Mouse (Mus musculus) adrenal gland, postnatal 14 days (tissue): ENCODE results near the gene Fcho2. TPM values are rescaled to one million over a fixed set of nuclear protein-coding genes. Genes with fewer than 3 reads are reported as not detected.

Source experiments
- DNase-seq: peaks from one replicate; pipeline ENCODE4 v3.0.0; 2021; ENCODE audit warnings: mixed read lengths
- total RNA-seq: library from RNA; stranded (reverse); gene quantifications from 2 replicates; pipeline ENCODE4 v1.2.3, GENCODE M21; 2021

Fcho2 gene
- total RNA-seq, 1 experiment from 2014 or later: 47.5 TPM

DNA sequence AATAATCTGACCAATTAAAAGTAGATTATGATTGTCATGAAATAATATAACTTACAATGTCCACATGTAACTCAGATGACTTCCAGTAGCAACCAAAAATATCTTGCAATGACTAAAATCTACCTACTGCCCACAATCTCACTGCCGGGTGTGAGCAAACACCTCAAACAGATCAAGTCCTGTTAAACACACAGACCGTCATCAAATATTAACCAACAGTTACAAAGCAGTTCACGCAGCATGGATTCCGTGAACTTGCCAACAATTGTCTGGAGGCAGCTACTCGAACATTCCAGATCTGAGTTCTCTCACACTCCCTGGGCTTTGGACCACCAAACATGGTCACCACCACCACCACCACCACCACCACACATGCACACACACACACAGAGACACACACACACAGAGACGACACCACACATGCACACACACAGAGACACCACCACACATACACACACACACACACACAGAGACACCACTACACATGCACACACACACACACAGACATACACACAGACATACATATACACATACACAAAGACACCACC lies 99.7 kb downstream of the Fcho2 start:
- DNase-seq: no peak

DNA sequence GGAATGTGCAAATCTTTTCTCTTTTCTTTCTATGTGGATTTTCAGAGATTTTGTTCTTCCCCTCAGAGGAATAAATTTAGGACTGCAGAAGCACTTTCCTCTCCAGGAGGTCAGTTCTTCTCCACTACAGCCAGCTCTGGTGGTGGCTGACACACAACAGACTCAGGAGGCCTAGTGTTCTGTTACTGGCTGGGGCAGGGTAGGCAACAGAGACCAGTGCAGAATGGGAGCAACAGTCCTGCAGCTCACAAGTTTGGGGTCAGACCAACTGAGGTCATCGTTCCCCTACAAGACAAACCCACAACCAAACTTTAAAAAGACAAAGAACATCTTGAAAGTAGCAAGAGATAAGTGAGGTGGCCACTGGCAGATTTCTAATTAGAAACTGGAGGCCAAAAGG lies 104.6 kb downstream of the Fcho2 start:
- DNase-seq: no peak

DNA sequence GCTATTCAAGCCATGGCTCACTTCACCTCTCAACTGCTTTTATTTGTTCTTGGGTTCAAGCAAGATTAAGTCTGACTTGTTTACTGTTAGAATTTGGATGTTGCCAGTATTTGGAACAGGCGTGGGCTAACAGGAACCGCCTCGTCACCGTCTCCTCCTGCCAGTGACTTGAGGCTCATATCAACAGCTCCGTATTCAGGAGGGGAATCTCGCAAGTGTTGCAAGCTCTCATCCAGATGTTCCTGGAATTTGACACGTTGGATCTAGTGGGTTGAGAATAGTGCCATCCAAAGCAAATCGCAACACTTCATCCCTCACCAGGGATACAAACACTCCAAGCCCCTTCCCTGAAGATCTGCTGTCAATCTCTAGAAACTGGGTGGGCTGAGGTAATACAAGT lies 105.0 kb downstream of the Fcho2 start:
- DNase-seq: no peak

DNA sequence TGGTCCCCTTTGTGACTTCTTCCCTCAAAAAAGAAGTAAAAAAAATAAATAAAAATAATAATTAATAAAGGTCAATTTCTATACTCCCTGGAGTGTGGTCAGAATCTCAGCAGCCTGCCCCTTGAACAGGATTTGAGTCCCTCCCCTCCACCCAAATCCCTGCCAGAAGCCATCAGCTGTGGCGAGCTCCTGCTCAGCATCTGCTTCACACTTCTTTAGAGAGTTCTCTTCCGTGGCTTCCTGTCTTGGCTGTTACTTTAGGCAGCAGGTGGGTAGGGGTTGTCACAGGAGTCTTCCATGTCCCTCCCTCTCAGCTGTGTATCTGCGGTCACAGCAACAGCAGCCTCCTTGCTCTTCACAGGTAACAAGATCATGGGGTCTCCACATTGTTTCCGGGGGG lies 109.7 kb downstream of the Fcho2 start:
- no peak for DNase-seq

DNA sequence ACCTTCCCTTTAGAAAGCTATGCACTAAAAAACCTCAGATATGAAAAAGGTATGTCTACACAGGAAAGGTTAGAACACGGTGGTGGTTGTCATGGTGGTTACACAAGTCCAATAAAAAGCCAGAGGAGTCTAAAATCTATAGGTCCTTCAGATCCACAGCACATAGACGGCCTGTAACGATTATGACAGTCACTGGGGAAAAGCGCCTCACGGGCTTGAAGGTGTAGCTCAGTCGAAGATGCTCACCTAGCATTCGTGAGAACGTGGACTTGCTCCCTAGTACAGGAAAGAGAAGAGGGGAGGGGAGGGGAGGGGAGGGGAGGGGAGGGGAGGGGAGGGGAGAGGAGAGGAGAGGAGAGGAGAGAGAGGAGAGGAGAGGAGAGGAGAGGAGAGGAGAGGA lies 111.5 kb downstream of the Fcho2 start:
- DNase-seq: no peak

DNA sequence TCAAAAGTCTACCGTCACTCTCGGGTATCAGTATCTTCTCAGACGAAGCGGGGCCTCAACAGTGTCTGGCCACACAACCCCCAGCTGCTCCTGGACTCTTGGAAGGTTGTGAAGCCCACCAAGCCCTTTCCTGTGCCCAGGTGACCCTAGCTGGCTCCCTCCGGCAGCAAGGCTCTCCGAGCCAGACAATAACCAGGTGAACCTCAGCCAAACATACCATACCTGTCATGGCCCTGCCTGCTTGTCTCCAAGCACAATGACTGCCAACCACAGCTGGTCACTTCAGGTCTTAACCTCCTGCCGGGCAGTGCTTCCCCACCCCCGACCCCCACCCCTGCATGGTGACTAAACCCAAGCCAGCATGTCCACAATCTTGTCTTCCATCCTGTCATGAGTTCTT lies 112.9 kb downstream of the Fcho2 start:
- DNase-seq: no peak

DNA sequence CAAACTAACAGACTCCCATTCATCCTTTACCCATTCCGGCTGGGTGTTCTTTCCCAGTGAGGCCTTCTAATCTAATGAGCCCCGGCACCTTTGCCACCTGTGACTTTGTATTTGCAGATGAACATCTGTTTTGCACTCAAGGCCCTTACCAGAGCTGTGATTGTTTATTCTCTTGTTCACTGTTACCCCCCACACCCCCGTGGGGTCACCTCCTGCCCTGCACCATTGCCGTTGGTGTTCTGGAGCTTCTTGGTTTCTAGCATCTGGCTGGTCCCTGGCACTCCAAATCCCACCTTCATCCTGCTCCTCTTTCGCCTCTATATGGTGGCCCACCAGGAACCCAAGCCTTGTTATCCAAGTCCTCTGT lies 114.0 kb downstream of the Fcho2 start:
- no peak for DNase-seq

DNA sequence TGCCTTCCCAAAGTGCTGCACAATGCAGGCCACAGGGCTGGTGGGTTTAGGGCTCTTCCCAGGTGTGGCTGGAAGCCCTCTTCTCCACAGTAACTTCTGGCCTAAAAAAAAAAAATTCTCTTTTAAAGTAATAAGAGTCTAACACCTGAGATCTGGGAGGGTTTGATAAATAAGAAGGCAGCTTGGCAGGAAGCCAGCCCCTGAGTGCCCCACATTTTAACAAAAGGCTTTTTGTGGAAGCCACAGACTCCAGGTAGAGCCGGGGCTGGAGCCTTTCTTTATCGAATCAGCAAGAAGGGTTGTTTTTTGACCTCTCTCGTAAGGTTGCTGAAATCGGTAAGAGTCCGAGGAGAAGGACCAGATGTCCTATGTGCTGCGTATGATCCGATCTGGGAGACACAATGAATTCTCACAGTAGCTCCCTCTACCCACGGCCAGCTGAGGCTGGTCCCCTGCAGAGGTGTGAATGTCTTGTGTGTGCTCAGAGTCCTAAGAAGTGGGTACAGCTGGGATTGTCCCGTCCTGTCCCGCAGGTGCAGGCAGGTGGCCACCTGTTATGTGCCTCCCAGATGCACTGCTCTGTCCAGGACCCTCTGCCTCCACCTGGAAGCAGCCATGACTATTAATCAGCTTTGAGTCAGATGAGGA lies 114.5 kb downstream of the Fcho2 start:
- DNase-seq: no peak

DNA sequence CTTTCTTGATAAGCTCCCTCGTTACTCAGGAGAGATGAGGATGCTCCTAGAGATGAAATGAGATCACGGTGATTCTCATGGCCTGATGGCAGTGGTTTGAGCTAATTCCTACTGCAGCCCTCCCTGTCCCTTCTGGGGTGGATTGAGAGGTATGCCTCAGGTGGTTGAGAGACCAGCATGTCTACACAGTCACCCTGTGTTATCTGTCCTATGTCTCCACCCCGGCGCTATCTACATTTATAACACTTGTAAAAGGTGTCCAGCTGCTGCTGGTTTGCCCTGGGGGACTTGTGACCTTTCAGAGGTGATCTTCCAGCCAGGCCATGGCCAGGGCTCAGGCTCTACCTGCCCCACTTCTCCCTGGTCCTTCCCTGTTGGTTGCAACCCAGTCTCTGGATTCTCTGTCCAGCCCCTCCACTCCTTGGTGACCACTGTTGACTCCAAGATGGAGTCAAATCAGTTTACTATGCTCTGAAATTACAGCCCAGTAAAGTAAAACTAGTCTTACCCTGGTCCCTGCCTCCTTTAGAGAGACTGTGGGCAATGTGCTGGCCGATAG lies 115.2 kb downstream of the Fcho2 start:
- no peak for DNase-seq

DNA sequence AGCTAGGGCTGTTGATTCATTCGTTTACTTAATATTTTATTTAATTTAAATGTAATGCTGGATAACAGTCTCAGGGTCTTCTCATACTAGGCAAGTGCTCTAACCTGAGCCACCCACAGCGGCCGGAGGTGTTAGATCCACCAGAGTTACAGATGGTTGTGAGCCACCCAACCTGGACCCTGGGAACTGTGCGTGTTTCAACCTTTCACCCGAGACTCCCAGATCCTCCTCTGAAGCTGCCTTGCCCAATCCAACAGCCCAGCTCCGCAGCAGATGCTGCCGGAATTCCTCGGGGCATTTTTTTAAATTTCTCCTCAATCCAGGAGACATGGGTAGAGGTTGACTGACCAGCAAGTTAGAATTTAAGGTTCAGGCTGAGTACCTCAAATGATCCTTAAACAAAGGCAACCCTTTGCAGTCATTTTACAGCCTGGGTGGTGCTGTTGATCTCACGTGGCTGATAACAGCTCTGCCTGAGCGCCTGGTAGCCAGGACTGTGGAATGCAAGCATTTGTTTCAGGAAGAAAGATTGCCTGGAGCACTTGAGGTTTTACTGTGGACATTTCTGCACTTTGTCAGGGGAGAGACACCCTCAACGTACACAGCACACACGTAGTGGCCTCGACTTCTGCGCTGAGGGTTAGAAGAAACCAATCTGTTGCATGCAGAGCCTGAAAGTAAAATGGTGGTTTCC lies 116.1 kb downstream of the Fcho2 start:
- no peak for DNase-seq

DNA sequence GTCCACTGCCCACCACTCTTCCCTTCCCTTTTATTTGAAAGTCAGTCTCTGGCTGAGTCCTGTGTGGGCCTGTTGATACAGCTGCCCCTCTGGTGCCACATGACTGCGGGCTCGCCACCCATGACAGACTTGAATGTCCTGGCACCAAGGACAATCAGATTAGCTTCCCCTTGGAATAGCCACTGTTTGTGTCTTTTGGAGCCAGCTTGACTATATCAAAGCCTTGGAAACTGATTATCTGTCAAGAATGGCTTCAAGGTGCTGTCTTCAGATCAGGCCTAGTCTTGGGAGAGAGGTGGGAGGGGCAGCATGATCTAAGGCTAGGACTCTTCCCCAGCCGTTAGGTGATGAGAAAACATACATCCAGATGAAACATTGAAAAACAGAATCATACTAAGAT lies 118.5 kb downstream of the Fcho2 start:
- no peak for DNase-seq

DNA sequence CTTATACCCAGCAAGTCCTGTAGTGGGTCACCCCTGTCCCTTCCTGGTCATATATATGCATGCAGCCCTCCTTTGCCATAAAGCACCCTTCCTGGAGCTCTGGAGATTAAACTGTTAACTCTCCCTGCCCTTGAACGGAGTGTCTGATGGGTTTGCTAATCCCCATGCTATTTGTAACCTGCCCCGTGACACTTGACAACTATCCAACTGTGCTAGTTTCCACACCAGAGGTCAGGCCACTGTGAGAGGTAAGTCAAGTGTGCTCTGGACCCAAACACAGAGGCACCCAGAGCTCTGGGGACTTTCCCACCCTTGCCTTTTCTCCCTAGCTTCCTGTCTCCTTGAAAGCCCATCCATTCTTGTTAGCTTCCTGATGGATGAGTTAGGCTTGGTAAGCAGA lies 119.7 kb downstream of the Fcho2 start:
- DNase-seq: peak; percentile 66

DNA sequence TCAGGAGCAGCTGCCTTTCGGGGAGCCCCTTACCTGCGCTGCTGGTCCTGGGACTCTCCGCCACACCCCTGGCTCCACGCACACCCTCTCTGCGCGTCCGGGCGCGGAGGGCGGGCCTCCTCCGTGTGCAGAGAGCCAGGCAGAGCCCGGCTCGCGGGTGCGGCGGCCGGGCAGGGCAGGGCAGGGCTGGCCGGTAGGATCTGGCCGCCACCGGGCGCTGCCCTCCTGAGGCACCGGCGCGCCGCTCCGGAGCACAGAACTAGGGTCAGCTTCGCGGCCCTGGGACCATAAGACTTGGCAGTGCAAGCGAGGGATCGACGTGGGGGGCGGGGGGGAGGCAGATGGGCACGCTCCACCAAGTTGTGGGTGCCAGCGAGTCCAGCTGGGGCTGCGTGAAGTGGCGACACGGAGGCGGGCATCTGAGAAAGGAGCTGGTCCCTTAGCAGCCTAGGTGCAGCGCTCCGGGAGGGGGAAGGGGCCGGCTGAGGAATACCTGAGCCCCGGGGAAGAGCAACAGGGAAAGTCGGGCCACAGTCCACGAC lies 120.4 kb downstream of the Fcho2 start, which contains the start of gene Tmem171:
Gene Tmem171, minus strand, starts transcription at position 62 of the 542 bp plus-strand sequence.
- DNase-seq: peak; percentile 50

DNA sequence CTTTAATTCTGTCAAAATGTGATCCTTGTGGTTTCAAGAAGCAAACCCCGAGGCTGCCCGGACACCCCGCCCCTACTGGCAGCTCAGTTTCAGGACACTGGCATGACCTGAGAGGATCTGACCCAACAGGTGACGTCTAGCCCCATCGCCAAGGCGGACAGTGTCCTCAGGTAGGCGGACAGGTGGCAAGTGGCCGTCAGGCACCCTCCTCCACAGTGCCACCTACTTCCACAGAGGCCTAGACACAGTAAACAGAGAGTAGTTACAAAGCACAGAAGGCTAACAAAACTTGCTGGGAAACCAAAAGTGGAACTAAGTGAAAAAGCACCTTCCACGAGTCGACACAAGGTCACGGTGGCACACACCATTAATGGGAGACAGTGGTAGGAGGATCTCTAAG lies 121.9 kb downstream of the Fcho2 start:
- DNase-seq: no peak

DNA sequence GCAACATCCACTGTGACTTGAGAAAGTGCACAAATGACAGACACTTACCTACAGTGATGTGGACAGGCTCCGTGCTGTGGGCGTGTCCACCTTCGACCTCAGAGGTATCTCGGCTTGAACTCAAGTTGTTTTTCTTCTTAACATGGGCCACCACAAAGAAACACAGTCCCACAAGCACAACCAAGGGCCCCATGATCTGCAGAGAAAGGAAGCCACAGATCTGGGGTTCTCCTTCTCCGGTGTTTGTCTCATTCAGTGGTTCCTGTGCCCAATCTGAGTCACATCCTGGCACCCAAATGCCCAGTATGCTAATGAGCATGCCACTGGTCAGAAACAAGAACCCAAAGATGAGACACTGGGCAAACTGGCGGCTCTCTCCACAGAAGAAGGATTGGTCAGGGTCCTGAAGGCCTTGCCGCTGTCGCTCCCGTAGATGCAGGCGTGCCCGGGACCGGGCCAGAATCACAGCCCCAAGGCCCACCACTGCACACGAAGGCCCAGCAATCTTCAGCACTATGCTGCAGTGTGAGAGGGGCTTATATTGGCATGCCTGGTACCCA lies 123.2 kb downstream of the Fcho2 start:
- DNase-seq: no peak

DNA sequence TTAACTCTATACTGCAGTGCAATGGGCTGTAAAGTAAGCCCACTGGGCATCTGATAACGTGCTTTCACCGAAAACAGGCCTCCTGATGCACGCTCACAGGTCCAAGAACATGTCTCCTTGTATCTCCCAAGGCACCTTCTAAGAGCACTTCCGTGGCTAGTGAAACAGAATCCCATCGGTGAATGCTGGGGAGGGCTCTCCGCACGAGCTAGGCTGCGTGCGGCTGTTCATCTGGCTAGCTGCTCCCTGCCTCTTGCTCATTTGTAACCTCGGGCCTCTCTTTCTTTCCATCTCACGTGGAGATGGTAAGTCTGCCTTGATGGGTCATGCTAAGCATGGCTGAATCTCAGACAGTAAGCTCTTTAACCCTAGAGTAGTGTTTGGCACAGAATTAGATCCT lies 124.4 kb downstream of the Fcho2 start:
- DNase-seq: no peak

DNA sequence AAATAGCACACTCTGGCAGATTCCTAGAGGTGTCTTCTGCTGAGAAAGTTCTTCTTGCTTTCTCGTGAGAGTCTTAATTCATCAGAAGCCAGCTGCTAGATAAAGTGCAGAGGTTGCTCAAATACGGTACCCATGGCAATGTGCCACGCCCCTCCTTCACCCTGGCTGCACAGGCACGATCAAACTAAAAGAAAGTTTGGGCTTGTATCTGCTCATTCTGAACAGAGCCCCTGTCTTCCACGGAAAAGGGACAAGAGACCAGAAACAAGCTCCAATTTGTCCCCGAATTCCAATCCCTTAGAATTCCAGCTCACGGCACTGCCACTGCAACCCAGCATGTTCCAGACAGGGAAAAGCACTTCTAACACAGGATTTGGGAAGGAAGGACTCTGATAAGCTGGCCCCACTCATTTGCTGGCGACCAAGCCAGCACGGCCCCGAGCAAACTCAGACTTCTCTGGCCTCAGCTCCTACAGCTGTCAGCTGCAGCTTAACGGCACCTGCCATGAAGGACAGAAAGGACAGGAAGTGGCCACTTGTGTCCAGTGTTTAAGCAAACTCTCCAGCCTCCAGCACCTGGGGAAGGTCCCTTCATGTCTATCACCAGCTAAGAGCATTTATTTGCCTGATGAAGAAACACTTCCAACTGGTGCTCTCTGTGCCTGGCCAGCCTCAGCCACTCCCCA lies 125.5 kb downstream of the Fcho2 start:
- DNase-seq: peak; percentile 34

DNA sequence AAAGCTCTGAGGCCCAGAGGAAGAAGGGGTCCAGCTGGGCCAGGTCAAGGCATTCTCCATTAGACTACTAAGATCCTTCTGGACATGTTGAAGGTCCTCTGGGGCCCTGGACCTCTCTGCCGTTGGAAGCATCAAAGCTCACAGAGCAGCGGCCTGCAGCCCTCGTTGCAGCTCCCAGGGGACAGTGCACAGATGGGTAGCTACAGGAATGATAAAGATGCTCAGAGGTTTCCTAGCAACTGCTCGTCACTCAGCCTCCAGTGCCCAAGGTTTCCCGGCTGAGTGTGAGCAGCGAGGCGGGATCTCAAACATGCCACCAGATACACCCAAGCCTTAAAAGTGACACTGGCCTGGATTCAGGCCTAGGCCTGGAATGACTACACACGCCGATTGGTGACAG lies 127.3 kb downstream of the Fcho2 start:
- DNase-seq: no peak

DNA sequence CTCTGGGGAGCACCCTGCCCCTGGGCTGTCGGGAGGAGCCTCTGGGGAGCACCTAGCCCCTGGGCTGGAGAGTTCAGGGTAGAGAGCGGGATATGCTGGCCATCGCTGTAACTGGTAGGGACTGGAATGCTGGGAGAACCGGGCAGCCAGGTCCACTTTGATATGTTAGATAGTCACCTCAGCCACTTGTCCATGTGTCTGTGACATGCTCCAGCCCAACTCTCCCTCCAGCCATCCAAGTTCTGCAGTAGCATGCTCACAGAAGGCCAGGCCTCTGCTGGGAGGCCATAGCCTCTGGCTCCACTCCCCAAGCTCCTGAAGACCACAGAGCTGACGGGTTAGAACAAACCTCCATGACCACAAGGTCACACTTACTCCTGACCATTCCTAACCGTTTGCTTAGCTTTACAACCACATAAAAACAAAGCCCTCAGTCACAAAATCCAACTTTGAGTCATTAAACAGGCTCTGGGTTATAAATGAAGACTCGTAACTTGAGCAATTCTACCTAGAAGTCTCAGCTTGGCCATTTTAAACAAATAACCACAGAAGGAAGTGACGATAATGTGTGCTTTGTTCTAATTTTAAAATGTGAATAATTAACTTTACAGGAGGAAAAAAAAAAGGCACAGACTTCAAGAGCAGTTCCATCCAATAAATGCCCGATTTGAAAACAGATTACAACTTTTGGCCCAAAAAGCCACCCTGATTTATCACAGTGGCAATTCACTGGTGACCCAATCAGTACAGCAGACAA lies 130.9 kb downstream of the Fcho2 start:
- no peak for DNase-seq

DNA sequence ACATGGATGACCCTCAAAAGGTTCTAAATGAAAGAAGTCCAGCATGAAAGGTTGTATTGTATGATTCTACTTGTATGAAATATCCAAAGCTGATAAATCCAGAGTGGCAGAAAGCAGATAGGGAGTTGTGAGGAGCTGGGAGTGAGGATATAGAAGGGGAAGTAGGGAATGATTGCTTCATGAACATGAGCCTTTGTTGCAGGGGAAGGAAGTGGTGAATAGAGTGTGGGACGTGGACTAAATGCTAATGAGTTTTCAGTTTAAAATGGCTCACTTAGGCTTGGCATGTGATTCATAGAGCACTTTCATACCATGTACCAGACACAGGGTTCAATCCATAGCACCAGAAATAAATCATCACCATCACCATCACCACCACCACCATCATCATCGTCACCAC lies 131.8 kb downstream of the Fcho2 start:
- no peak for DNase-seq

DNA sequence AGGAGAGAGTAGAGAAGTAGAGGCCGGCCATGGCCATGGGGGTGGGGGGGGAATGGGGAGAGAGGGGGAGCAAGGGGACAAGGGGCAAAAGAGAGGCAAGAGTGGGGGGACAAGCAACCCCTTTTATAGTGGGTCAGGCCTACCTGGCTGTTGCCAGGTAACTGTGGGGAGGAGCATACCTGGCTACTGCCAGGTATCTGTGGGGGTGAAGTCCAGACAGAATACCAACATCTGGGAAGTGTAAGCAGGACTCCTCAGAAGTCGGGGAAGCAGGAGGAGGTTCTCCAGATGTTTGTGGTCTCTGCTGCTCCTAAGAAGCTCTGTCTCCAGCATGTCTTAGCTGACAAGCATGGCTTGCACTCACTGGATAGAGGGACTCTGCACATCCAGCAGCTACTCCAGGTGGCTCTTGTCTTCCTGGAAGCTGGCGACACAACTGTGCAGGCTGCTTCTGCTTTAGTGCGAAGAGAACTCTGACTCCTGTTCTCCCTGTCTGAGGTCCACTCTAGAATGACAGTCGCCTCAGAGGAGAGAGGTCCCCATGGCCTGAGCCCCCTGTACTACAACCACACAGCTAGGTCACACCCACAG lies 134.7 kb downstream of the Fcho2 start:
- DNase-seq: no peak
